Mouse (Mus musculus) T-cell, adult 2 months (primary cell): ENCODE measurements around the gene Irf8.

ENCODE experiments used
- DNase-seq: peaks from one replicate; pipeline ENCODE4 v3.0.0; 2022; ENCODE audit warnings: low spot score

The Irf8 gene

GRCm38 (mm10) chr8:120751226-120752081 is 15.3 kb downstream of the Irf8 start:
- no peak for DNase-seq

DNA sequence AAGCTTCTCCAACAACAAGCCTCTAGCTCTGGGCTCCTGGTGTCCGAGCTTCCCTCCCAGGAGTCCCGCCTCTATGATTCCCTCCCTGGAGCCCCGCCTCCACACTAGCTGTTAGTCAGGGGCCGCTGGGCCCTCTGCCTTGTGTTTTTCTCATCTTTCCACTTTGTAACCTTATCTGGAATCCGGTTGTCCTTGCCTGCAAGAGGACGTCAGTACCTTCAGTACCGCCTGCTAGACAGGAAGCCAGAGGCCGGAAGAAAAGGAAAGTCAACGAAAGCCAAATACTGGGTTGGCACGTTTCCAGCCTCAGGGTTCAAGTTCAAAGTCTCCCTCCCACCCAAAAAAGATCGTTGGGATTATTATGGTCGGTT is 15.9 kb downstream of the Irf8 start:
- peak; percentile 60 for DNase-seq

GRCm38 (mm10) chr8:120753476-120753875 is 17.3 kb downstream of the Irf8 start:
- DNase-seq = no peak

GRCm38 (mm10) chr8:120755306-120756297 is 19.4 kb downstream of the Irf8 start:
- no peak for DNase-seq

DNA sequence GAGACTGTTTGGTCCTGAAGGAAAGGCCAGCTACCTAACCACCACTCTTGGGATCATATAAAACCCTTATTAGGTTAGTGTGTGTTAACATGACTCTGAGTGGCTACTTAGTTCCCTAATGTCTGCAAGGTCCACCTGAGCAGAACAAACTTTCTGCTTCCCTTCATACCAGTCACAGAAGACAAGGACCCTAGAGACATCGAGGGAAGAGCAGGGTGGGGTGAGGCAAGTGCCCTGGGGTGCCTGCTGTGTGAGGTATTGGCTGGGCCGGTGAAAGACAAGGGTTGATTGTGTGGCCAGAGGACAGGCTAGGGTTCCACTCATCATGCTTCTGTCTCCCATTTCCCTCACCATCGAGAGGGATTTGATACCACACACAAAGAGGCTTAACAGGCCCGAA is 21.8 kb downstream of the Irf8 start:
- no peak for DNase-seq

DNA sequence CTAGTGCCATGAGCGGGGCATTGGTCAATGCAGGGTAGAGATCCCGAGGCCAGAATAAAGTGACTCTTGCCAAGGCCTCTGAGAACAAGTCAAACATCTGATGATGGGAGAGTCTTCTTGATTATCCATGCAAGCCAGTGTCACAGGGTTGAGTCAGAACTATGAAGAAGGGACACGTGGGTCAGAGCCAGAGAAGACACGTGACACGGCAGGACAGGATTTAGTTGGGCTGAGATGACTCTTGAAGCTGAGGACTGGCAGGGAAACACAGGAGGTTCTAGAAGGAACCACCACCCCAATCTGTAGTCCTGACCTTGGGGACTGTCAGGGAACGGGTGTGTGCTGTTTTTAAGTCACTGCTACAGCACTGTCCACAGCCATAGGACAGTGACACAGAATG is 23.7 kb downstream of the Irf8 start:
- no peak for DNase-seq

GRCm38 (mm10) chr8:120760341-120761215 is 24.4 kb downstream of the Irf8 start:
- DNase-seq = no peak

DNA sequence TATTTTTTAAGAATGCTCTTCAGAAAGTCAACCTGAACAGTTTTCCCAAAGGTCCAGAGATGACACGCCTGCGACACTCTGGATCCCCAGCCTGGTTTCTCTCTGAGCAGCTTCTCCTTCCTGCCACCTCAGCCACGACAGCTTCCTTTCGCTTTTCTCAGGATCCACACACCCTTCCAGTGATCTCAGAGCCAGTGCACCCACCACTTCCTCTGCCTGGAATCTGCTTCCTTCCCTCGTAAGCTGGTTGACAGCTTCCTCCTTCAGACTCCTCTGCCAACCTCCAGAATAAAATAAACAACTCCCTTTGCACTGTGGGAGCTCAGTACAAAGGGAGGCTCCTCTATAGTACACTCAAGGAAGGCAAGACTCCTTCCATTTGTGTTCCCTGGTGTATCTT is 27.1 kb downstream of the Irf8 start:
- no peak for DNase-seq

DNA sequence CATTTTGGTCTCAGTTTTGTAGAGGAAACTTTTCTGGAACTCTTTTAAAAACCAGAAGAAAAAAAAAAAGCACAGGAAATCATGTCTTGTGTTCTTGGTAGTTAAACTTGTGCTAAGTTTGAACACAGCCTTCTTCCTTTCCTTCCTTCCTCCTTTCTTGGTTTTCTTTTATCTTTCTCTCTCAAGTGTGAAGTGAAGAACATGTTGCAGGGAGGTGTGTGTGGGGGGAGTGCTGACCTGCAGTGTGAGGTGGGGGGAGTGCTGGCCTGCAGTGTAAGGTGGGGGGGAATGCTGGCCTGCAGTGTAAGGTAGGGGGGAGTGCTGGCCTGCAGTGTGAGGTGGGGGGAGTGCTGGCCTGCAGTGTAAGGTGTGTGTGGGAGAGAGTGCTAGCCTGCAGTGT is 28.5 kb downstream of the Irf8 start:
- DNase-seq = no peak

DNA sequence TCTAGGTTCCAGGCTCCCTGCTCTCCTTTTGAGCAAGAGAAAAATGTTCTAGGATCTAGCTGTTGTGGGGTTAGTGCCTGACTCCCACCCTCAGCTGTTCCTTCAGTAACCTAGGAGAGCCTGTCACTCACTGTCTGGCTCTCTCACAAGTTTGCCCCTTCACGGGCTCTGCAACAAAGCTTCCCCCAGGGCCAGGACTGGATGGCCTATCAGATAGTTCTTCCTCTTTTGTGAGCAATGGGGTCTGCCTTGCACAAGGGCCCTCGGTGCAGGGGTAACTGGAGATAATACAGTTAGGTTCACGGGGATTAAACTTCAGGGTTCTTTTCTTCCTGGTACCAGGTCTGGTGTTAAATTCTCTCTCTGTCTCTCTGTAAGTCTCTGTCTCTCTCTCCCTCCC is 30.5 kb downstream of the Irf8 start:
- no peak for DNase-seq

DNA sequence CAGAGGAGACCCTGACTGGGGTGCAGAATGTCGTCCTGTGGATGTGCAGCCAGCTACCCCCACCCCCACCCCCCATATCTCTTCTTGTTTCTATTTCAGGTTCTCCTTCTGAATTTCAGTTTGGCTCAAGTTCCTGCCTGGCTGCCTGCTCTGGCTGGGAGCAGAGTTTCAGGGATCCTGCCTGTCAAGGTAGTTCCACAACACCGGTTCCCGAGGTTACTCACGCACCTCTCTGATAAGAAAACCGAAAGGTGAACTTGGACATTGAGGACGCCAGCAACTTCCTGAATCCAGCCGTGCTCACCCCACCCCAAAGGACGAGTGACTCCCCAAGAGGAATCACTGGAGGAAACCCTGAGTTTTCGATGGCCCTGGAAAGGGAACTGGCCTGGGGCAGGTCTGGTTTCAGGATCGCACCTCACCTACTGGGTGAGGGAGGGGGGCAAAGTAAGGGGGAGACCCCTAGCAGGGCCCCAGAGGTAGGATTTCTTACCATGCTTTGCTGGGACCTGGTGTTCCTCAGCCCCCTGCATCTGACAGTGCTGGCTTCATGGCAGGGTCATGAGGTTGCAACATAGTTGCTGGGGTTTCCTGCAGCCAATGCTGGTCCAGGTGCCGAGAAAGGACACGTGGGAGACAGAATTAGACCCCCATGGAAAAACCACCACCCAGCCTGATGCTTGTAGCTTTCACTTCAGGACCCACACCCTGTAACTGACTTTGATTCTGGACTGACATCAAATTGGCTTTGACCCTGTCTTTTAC is 32.5 kb downstream of the Irf8 start:
- no peak for DNase-seq

- DNase-seq = no peak
Observed at GRCm38 (mm10) chr8:120777184-120777583, 41.0 kb downstream of the Irf8 start.

DNA sequence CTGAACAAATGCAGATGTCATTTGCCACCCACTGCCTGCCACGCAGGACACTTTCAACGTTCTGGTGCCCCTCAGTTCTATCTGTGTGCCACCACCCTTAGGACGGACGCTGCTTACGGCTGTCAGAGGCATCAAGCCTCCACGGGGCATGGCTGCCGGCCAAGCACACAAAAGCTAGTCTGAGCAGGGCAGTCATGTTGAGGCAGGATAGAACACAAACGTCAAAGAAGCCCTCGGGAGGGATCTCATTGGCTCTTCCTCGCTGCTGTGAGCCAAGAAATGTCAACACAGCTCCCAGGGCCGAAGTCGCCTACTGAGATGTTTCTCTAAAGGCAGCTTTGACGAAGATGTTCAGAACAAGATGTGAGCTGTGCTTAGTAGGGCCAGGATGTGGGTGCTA is 41.6 kb downstream of the Irf8 start:
- DNase-seq = no peak

GRCm38 (mm10) chr8:120779106-120779505 is 42.9 kb downstream of the Irf8 start:
- no peak for DNase-seq

DNA sequence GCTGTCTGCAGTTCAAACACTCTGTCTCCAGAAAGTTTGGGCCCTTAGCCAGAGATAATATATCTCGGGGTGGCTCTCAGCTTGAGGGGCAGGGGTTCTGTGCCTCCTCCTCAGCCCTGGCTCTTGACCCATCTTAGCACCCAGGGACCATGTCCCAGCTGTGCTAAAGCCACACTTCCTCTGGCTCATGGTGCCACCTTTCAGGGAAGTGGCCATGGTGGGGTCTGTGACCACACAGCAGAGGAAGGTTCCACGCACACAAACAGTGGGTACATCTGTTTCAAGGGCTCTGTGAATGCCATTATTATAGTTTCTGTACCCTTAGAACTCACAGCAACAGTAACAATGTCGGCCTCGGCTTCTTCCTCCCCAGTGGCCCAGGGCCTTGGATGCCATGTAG is 47.6 kb downstream of the Irf8 start:
- DNase-seq = no peak

GRCm38 (mm10) chr8:120786753-120787152 is 50.6 kb downstream of the Irf8 start:
- DNase-seq = no peak

DNA sequence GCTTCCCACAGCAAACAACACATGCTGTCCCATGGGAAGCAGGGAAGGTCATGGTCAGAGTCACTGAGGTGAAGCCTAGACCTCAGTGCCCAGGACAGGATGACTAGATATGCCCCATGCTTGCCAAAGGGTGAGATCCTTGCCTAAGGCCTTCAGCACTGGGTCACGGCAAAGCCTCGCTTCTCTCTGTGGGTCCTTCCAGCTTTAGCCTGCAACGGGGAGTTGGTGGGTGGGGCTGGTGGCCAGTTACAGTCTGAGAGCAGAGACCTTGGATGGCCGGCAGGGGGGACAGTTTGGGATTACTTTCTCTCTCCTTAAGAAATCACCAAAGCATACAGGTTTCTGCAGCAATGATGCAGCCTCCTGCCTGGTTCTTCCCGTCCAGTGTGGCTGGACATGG is 51.5 kb downstream of the Irf8 start:
- no peak for DNase-seq

GRCm38 (mm10) chr8:120792710-120793109 is 56.6 kb downstream of the Irf8 start:
- DNase-seq = no peak

GRCm38 (mm10) chr8:120795944-120796635 is 59.9 kb downstream of the Irf8 start:
- peak; percentile 69 for DNase-seq

- no peak for DNase-seq
Observed at GRCm38 (mm10) chr8:120797019-120797727, 61.0 kb downstream of the Irf8 start.
